Mouse (Mus musculus) layer of hippocampus, postnatal 14 days (tissue): ENCODE data around the gene Pten. TPM values are rescaled to one million over a fixed set of nuclear protein-coding genes. Genes with fewer than 3 reads are reported as not detected.
"Not testable (repeated sequence)": the region's sequence is repeated elsewhere in the genome, so short reads cannot be mapped to it uniquely, and the experiment has no call there.

Experiments used
- DNase-seq, 2 experiments: peaks; one replicate each; pipeline ENCODE4 v3.0.0; 2021 to 2022; ENCODE audit warnings: low spot score in 2 of 2, mixed read lengths in 1 of 2
- total RNA-seq, 2 experiments: library from RNA; stranded (reverse); gene quantifications; 2 replicates each; pipeline ENCODE4 v1.2.3; 2021

The Pten gene
- total RNA-seq, 2 experiments from 2014 or later, result 114 to 125 TPM

GRCm38 (mm10) chr19:32754188-32755000 lies 2.9 kb upstream of the Pten start:
- DNase-seq, result no peak

GRCm38 (mm10) chr19:32755104-32755791 lies 2.0 kb upstream of the Pten start:
- no peak for DNase-seq

GRCm38 (mm10) chr19:32755792-32756635 lies 1.3 kb upstream of the Pten start:
- peak; percentile 97 to 98 for DNase-seq

GRCm38 (mm10) chr19:32756636-32756899 lies 729 bp upstream of the Pten start:
- no peak for DNase-seq

GRCm38 (mm10) chr19:32757831-32758792 lies 815 bp downstream of the Pten start:
- peak; percentile 51 to 67 for DNase-seq

- no peak for DNase-seq
Measured at GRCm38 (mm10) chr19:32758793-32759161, 1.5 kb downstream of the Pten start.

GRCm38 (mm10) chr19:32759357-32760024 lies 2.2 kb downstream of the Pten start:
- no peak for DNase-seq

- no peak for DNase-seq
Measured at GRCm38 (mm10) chr19:32760499-32760898, 3.2 kb downstream of the Pten start.

- no peak for DNase-seq
Measured at GRCm38 (mm10) chr19:32761162-32761561, 3.9 kb downstream of the Pten start.

GRCm38 (mm10) chr19:32762493-32762892 lies 5.2 kb downstream of the Pten start:
- no peak for DNase-seq

- no peak for DNase-seq
Measured at GRCm38 (mm10) chr19:32778411-32778810, 21.1 kb downstream of the Pten start.

- no peak for DNase-seq
Measured at GRCm38 (mm10) chr19:32779131-32779530, 21.8 kb downstream of the Pten start.

- no peak for DNase-seq
Measured at GRCm38 (mm10) chr19:32781305-32782071, 24.2 kb downstream of the Pten start.

GRCm38 (mm10) chr19:32787388-32787787 lies 30.1 kb downstream of the Pten start:
- peak in 1 of 2 experiments; percentile 28 for DNase-seq

- DNase-seq, result not testable (repeated sequence)
Measured at GRCm38 (mm10) chr19:32788016-32788415, 30.7 kb downstream of the Pten start.

GRCm38 (mm10) chr19:32789535-32789934 lies 32.2 kb downstream of the Pten start:
- DNase-seq, result no peak

GRCm38 (mm10) chr19:32792610-32793009 lies 35.3 kb downstream of the Pten start:
- DNase-seq, result peak in 1 of 2 experiments; percentile 36

- DNase-seq, result no peak
Measured at GRCm38 (mm10) chr19:32793901-32794300, 36.6 kb downstream of the Pten start.

GRCm38 (mm10) chr19:32800557-32800956 lies 43.3 kb downstream of the Pten start:
- no peak for DNase-seq
